Mouse (Mus musculus) fibroblast of lung, adult 2 months (primary cell): ENCODE data around the gene Catsper4.
A peak's percentile ranks its signal among the peaks of the same experiment; 100 is the strongest.

ENCODE experiments used
- DNase-seq: peaks from one replicate; pipeline ENCODE4 v3.0.0-alpha.2; 2011; ENCODE audit warnings: low read depth

The Catsper4 gene

DNA sequence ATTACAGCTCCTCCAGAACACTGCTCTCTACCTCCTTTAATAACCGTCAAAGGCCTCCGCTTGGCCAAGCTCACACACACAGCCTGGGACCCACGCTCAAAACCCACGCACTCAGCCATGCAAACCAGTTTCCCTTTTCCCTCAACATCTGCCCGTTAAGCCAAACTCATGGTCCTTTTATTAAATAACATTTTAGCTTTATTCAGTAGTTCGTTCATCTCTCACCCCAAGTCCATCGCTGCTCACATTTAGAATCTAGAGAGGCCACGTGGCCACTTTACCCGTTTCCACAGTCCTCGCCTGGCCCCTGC, 23.7 kb upstream of the Catsper4 start:
- DNase-seq = no peak

- no peak for DNase-seq
These were observed 23.1 kb upstream of the Catsper4 start for GRCm38 (mm10) chr4:134250116-134250929.

DNA sequence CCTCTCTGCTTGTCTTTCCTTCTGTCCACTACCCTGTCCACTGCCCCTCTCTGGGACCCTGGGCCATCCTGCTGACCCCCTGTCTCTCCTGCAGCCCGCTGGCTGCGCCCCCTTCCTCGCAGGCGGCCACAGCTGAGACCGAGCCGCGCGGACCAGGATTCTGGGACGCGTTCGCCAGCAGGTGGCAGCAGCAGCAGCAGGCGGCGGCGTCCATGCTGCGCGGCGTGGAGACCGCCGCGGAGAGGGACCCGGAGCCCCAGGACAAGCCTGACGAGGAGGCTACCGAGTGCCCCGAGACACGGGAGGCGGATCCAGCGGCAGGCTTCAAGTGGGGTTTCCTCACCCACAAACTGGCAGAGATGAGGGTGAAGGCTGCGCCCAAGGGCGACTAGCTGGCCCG, 22.5 kb upstream of the Catsper4 start:
- DNase-seq = no peak

GRCm38 (mm10) chr4:134246719-134247258, 19.6 kb upstream of the Catsper4 start, which contains the start of gene Gm30191:
Gm30191 (plus strand) TSS chr4:134246935.
- no peak for DNase-seq

DNA sequence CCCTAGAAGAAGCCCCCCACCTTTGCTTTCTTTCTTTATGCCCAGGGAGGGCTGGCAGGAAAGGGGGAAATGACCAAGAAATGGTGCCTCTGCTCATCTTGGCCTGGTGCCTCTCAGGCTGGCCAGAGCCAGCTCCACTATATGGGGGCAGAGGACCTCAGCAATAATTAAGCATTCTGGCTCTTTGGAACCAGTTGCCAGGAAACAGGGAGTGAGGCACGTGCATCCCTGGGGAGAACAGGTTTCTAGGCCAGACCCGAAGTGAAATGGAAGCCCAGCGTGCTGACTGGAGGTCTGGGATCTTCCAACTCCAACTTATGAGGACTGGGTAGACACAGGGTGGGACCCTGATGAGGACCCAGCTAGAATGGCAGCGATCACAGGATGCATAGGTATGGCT, 19.1 kb upstream of the Catsper4 start:
- DNase-seq = no peak

- peak; percentile 53 for DNase-seq
These were observed 18.1 kb upstream of the Catsper4 start, which contains the start of gene Zfp593 for GRCm38 (mm10) chr4:134245148-134245843. Zfp593 (minus strand) TSS chr4:134245592.

GRCm38 (mm10) chr4:134243516-134244250, 16.5 kb upstream of the Catsper4 start, which contains the start of gene E130218I03Rik:
E130218I03Rik (plus strand) TSS chr4:134243662.
- DNase-seq = no peak

DNA sequence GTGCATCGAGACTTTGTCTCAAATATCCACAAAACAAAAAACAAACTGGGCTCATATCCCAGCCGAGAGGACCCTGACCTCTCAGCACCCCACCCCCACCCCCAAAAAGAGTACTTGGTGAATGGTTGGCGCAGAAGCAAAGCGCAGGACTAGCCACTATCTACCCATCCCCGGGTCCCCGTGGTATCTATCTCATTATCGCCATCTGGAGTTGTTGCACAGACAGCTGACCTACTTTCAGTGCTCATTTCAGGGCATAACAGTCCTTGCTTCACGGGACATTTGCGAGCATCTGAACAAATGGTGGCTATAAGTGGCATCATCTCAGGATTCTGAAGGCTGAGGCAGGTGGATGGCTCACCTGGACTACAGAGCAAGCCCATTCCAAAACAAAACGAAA, 11.5 kb upstream of the Catsper4 start:
- DNase-seq = no peak

DNA sequence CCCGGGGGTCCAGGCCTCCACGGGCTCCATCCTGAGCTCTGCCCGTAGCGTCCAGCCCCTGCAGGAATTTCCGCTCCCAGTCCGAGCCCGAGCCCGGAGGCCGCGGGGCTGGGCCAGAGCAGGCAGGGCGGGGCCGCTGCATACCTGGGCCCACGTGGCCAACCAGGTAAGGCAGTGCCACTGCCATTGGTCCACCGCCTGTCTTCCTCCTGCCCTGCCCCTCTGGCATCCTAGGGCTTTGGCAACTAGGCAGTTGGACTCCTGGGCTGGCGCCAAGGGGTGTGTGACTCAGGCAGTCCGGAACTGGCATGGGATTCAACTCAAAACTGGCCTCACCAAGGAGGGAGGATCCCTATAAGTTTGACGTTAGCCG, 11.1 kb upstream of the Catsper4 start, which contains the start of gene Cnksr1:
TSS of gene Cnksr1 (minus strand) at position 121 of the 373 bp plus-strand sequence.
- DNase-seq = peak; percentile 57

GRCm38 (mm10) chr4:134237582-134238278, 10.5 kb upstream of the Catsper4 start:
- no peak for DNase-seq

- DNase-seq = no peak
These were observed 7.7 kb upstream of the Catsper4 start for GRCm38 (mm10) chr4:134234876-134235275.

DNA sequence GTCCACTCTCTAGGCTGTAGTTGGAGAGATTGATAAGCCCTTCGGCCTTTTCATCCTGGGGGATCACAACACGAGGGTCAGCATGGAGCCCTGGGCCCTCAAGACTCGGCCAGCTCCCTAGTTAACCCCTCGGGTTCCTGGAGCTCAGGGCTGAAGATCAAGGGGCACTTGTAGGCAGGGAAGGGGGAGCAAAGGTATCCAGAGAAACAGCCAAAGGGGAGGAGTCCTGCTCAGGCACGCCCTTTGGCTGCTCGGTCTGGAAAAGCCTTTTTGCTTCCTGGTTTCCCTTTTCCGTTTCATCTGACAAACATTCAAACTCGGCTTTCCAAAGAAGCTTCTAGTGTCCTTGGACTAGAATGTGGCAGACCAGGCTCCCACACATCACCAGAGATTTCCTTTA, 3.2 kb upstream of the Catsper4 start:
- no peak for DNase-seq

DNA sequence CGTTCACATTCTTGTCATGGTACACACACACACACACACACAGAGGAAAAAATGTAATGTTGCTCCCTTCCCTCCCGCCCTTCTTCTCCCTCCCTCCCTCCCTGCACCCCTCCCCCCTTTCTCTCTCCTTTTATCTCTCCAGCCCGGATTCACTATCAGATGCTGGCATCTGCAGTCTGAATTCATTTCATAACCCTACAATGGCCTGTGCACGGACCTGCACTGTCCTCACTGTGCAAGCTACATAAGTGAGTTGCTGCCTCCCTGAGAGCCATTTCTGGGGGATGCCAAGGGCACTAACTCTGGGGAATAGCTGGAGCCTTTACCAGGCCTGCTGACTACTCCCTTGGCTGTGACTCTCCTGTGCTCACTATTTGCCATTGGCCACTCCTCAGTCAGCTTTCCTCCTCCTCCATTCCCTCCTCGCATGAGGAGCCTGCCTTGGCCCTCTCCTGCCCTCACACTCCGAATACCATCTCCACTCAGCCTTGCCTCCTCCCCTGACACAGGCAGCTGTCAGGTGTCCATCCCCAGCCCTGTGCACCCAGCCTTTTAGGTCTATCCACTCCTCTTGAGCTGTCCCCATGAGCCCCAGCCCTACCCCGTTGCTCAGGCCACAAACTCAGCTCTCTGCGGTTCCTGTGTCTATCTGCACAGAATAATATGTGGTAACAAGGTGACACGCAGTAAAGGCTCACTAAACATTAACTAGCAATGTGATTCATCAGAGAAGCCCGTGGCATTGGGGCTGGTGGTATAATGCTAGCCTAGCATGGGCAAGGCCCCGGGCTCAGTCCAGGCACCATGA, 4.2 kb downstream of the Catsper4 start:
- no peak for DNase-seq

GRCm38 (mm10) chr4:134206488-134207053, 20.6 kb downstream of the Catsper4 start:
- DNase-seq = no peak

- no peak for DNase-seq
These were observed 23.8 kb downstream of the Catsper4 start for GRCm38 (mm10) chr4:134203340-134203896.

GRCm38 (mm10) chr4:134202904-134203303, 24.3 kb downstream of the Catsper4 start, which contains the start of gene Gm7534:
Gm7534 (minus strand) TSS chr4:134203004.
- no peak for DNase-seq

DNA sequence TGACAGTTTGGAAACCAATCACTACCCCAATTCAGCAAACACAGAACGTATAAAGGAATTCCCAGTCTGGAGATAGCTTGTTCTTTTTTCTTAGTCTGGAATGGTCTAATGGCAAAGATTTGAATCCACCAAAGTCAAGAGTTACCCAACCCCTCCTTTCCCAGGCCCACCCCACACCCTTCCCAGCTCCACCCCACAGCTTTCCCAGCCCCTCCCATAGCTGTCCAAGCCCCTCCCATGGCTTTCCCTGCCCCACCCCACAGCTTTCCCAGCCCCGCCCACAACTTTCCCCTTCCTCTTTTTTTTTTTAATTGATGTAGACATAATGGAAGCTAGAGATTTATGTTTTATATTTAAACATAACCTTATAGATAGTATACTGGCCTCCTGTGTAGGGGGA, 27.8 kb downstream of the Catsper4 start:
- DNase-seq = no peak

- DNase-seq = no peak
These were observed 40.9 kb downstream of the Catsper4 start for GRCm38 (mm10) chr4:134186268-134186667.

- no peak for DNase-seq
These were observed 41.6 kb downstream of the Catsper4 start for GRCm38 (mm10) chr4:134185569-134185968.

DNA sequence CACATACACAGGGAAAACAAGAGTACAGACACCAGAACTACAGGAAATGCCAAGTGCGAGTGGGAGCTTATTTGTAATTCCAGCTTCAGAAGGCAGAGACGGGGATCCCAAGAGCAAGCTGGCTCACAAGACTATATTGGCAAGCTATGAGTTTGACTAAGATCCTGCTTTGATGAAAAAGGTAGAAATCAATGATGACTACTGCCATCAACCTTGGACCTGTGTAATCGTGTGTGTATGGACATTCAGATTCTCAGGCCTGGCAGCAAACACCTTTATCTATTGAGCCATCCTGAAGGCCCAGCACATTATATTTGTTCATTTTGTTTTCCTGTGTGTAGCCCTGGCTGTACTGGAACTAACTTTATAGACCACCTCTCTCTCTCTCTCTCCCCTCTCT, 43.5 kb downstream of the Catsper4 start:
- no peak for DNase-seq
